Mouse (Mus musculus) liver (tissue): ENCODE results near the gene Ackr4.

Source experiments
- DNase-seq: peaks from one replicate; pipeline ENCODE4 v3.0.0-alpha.2; 2020; ENCODE audit warnings: mixed read lengths

The Ackr4 gene

GRCm38 (mm10) chr9:104126833-104127232 lies at the start of gene Ackr4:
Gene Ackr4, minus strand, starts transcription at chr9:104126933.
- no peak for DNase-seq

- DNase-seq: no peak
These were observed 45.6 kb upstream of the Ackr4 start for GRCm38 (mm10) chr9:104172342-104172741.

GRCm38 (mm10) chr9:104171651-104172050 lies 44.9 kb upstream of the Ackr4 start:
- no peak for DNase-seq

DNA sequence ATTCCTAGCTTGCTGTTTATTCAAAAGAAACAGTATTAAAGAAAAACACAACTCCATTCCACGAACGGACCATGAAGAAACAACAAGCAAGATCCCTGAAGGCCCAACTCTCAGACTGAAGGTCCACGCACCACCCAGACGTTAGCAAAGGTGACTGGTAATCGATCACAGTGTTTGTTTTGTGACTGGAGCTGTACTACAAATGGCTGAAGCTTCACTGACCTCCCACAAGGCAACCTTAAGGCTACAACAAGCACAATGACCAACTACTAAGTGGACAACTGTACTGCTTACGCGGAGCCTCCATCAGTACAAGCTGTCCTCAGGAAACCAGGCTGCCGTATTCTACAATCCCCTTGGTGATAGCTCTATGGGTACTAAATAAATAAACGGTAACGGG lies 43.3 kb upstream of the Ackr4 start:
- no peak for DNase-seq

GRCm38 (mm10) chr9:104165926-104166325 lies 39.2 kb upstream of the Ackr4 start:
- no peak for DNase-seq

DNA sequence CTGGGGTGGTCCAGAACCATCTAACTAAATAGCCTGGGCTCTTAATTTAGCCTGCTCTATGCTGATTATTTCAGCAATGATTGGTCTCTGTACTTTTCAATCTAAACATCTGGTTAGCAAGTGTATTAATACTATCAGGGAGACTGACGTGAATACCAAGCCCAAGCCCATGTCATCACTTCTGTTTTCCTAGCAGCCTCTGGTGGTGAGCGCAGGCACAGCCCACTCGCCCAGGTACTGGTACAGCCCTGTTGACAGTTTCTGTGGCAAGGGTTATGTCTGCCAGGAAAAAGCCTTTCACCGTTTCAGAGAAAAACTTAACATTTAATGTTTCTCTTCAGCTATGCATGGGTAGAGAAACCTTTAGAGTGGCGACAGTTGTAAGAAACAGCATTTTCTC lies 37.5 kb upstream of the Ackr4 start:
- no peak for DNase-seq

DNA sequence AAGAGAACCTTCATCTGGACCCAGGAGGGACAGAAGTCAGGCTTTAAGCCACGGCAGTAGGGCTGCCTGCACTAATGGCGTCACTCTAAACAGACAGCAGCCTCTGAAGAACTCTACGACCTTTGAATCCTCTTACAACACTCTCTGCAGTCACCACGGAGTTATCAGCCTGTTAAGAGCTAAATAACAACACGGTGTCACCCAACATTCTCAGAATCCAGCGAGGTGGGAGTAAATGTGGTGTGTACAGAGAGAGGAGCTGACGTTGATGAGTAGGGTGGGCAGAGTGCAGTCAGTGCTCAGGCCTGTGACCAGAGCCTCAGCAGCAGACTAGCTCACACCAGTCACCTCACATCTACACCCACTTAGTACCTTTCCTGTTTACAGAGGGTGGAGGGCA lies 34.4 kb upstream of the Ackr4 start:
- DNase-seq: no peak

DNA sequence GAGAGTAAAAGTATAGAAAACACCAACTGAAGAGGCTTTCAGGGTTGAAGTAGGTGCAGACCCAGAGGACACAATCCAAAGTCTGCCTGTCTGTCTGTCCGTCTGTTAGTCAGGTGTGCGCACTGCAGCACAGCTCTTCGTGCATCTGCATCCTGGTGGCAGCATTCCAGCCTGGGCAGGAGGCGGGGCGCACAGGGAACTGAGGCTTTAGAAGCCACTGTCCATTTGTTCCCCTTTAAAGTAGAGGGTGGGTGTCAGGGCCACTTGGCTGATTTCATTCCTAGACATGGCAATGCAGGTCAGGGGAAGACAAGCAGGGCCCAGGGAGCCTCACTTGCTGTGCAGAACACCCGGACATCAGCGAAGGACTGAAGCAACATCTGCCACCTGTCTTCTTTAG lies 30.6 kb upstream of the Ackr4 start:
- DNase-seq: no peak

GRCm38 (mm10) chr9:104156506-104156905 lies 29.8 kb upstream of the Ackr4 start:
- no peak for DNase-seq

DNA sequence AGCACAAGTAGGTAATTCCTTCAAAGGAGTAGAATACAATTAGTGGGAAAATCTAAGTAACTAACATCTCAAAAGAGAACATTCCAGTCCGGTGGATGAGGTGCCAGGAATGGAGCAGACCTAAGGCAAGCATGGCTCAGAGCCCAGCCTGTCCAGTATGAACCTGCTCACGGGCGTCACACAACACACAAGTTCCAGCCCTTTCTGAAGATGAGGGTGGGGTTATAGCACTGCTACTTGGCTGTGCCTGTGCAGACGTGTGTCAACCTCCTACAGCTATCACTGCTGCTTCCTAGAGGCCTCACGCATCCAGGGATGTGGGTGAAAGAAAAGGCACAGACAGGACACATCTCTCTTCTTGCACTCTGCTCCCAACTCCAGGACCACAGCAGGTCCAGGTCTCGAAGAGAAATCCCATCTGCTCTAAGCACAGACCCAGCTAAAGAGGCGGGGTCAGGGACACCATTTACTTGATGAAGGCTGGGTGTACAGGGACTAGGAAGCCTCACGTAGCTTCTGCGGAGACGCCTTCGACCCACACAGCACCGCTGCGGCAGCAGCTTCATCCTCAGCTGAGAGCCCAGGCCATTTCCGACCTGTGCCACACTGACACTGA lies 28.5 kb upstream of the Ackr4 start:
- no peak for DNase-seq

- DNase-seq: no peak
These were observed 25.4 kb upstream of the Ackr4 start for GRCm38 (mm10) chr9:104152121-104152520.

GRCm38 (mm10) chr9:104148969-104149368 lies 22.2 kb upstream of the Ackr4 start:
- no peak for DNase-seq

DNA sequence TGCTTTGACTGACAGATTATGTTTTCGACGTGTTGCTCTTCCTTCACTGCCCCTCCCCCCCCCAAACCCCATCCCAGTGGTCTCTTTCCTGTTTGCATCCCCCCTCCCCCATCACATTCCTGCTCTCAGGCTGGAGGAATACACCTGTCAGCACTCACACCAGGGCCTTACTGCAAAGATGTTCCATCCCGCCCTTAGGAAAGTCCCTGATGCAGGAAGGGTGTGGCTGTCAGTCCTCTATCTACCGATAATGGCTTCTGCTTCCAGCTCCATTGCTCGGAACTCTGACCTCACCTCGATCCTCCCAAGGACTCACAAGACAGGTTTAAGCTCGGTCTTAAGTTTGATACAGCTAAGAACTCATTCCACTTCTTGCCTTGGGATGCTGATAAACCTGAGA lies 19.9 kb upstream of the Ackr4 start:
- DNase-seq: no peak

DNA sequence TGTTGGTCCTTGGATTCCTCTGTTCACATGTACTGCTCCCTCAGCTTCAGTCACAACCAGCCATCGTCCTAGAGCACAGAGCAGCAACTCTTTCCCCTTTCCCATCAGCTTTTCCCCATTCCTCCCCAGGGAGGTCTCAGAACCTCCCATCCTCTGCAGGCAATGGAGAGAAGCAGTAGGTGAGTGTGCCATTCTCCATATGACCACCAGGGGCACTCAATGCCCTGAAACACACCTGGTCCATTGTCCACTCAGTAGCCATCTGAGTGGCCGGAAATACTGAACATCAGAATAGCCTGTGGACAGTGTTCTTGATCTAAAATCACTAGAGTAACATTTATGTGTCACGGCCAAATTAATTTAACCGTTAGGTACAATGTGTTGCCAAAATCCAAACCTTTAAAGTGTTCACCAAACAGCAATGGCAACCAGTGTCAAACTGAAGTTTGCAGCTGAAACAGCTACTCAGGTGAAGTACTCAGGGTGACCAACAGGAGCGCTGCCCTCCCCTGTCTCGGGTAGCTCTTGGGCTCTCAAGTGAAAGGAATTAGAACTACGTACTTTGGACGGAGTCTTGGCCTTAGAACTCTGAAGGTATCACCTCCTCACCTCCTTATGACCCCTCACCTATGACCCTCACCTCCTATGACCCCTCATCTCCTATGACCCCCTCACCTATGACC lies 17.7 kb upstream of the Ackr4 start:
- DNase-seq: no peak

- no peak for DNase-seq
These were observed 16.1 kb upstream of the Ackr4 start for GRCm38 (mm10) chr9:104142805-104143204.

DNA sequence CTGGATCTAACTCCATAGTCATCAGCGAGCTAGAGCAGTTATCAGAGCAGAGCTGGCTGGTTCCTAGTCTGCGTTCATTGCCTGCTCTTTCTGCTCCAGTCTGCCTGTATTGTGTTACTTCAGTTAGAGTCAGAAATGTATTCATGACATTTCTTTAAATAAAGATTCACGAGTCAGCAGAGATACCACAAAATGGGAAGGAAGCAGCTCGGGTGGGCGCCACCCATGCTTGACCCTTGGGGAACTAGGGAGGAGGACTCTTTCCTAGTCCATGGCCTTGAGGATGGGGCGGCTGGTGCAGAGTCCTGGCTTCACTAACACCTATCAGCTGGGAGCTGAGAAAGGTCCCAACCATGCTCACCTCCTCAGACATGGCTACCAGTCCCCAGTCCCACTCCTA lies 13.6 kb upstream of the Ackr4 start:
- DNase-seq: no peak

- no peak for DNase-seq
These were observed 3.5 kb upstream of the Ackr4 start for GRCm38 (mm10) chr9:104130141-104130755.

DNA sequence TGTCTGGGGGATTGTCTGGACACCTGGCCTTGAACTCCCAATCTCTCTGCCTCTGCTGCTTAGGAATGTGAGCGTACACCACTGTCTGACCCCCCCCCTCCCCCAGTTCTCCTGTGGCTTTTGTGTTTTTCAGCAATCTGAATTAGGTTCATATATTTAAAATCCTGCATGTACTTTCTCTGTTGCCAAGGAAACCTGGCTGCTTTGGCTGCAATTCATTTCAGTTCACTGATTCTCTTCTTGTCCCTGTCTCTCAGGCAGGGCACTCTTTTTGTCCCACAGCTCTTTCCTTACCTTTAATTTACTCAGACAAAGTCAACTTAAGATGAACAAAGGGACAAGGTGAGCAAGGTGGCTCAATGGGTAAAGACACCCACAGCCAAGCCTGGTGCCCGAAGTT lies 1.4 kb upstream of the Ackr4 start:
- no peak for DNase-seq

DNA sequence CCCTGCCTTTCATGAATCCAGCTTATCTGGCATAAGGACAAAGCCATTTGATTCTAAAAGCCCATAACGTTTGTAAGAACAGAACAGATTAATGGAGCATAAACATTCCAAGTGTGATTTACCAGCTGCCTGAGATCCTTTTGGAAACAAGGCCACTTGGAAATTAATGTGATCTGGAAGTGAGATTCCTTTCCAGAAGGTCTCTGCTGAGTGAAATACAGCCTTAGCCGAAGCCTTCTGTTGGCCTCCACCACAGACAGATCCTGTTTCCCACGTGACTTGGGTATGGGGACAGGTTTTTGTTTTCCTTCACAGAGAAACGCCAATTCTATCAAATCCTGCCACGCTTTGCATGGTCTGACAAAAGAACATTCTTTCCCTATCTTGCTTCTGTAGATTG lies 3.1 kb downstream of the Ackr4 start:
- no peak for DNase-seq

DNA sequence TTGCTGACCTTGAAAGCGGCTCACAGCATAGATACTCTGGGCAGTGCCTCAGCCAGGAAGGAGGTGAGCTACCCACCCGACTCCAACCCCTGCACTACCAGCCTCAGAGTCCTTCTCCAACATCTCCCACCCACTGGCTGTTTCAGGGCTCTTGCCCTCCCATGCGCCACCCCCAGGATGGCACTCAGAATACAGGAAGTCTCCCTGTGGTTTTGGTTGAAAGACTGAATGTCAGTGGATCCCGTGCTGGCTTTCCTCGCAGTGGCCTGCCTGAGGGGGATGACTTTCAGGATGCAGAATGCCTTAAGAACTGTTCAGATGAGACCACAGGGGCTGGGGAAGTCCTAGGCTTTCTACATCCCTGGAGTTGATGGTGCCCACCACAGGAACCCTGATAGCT lies 3.6 kb downstream of the Ackr4 start:
- DNase-seq: no peak

DNA sequence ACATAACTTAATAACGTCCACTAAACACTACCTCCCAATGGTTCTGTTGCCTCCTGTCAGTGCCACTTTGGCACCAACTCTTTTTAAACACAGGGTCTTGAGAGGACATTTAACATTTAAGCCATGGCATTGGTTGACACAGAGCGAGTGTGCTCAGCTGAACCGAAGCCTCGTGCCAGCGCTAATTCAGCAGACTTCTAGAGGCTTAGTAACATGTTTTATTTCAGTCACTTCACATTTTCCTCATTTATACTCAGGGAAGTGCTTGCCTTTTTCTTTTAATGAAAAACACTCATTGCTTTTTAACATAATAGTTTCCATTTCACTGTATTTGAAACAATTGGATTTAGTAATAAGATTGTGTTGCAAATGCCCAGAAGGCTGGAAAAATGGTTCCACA lies 17.6 kb downstream of the Ackr4 start:
- no peak for DNase-seq

DNA sequence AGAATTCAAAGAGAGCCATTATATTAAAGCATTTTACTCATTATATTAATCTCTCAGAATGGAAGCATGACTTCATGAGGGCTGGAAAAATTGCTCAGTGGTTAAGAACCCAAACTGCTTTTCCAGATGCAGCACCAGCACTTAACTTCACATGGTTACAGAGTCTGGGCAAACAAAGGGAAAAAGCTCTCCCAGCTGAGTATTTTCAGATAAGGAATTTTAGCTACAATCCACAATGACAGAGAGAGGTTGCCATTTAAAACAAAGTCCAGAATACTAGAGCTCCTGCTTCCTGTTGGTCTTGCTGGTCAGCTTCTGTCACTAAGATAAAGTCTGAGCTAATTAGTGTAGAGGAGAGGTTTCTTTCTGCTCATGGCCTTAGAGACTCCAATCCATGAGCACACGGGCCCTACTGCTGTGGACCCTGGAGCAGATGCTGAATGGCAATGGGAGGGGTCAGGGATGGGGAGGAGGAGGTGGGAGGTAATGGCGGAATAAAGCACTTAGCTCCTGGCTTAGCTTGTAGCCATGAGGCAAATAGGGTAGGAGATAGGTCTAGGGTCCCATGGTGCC lies 18.1 kb downstream of the Ackr4 start:
- DNase-seq: no peak

DNA sequence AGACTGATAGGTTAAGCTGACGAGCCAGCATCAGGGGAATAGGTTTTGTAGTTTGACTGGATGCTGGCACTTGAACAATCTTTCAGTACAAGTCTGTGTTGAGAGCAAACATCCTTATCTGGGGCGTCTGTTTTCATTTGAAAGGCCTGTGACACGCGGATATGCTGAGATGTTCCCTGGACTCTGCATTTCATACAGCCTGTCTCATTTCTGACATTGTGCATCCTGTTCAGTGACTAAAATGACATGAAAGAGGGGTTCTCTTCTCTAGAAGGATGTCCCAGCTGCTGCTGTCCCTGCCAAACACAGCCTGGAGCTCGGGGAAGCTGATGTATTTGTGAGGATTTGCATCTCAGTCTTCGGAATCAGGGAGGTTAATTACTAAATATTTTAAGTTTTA lies 19.3 kb downstream of the Ackr4 start:
- DNase-seq: no peak

DNA sequence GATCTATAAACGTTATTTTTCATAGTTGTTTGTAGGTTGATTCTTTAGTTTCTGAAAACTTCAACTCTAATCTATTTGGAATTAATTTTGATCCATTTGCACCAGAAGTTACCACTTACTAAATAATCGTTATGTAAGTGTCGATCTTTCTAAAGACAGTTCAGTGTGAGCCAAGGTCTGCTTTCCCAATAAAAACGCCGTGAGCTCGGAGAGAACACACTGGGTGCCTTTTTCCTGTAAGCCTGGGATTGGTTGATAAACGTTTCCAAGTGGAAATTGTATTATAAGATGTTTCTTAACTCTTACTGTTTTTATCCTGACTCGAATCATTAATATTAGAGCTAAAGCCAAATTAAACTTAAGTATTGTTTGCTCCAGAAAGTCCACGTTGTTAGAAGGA lies 19.8 kb downstream of the Ackr4 start:
- DNase-seq: no peak
